Mouse (Mus musculus) heart, embryonic 16.5 days (tissue): Measurements from ENCODE around the gene Hip1r. TPM values are rescaled to one million over a fixed set of nuclear protein-coding genes. Genes with fewer than 3 reads are reported as not detected.

Experiments used
- ATAC-seq: fragments of 200-750 bp; cut with Nextera tagmentation; replicated peaks from 2 replicates; pipeline ENCODE4 v1.8.0; 2017; ENCODE audit warnings: moderate number of reproducible peaks; ENCODE audit not compliant: insufficient read depth, low FRiP score; ENCODE audit errors: extremely low read depth
- H3K27ac ChIP-seq: fragments of 300-500 bp; sonication (generic); 2 replicates; pipeline ENCODE4 v1.5.1; 2014; ENCODE audit warnings: mild to moderate bottlenecking, low read length, control low read depth, moderate library complexity
- H3K27me3 ChIP-seq: fragments of 300-500 bp; sonication (generic); 2 replicates; pipeline ENCODE4 v1.6.1; 2014; ENCODE audit warnings: low read length, mixed read lengths; ENCODE audit not compliant: control insufficient read depth, insufficient read depth
- H3K36me3 ChIP-seq: fragments of 300-500 bp; sonication (generic); 2 replicates; pipeline ENCODE4 v1.6.1; 2014; ENCODE audit not compliant: control insufficient read depth, insufficient read depth
- H3K4me1 ChIP-seq: fragments of 300-500 bp; sonication (generic); 2 replicates; pipeline ENCODE4 v1.6.1; 2014; ENCODE audit warnings: low read length, mixed read lengths; ENCODE audit not compliant: control insufficient read depth, insufficient read depth
- H3K4me2 ChIP-seq: fragments of 300-500 bp; sonication (generic); 2 replicates; pipeline ENCODE4 v1.6.1; 2014; ENCODE audit warnings: low read depth, mild to moderate bottlenecking, control low read depth, low read length
- H3K4me3 ChIP-seq: fragments of 300-500 bp; sonication (generic); 2 replicates; pipeline ENCODE4 v1.5.1; 2014; ENCODE audit warnings: mild to moderate bottlenecking, control low read depth, low read length
- H3K9ac ChIP-seq: fragments of 300-500 bp; sonication (generic); 2 replicates; pipeline ENCODE4 v1.6.1; 2014; ENCODE audit warnings: low read length, control low read depth
- H3K9me3 ChIP-seq: fragments of 300-500 bp; sonication (generic); replicated peaks from 2 replicates; pipeline ENCODE4 v1.6.1; 2016; ENCODE audit warnings: low read length; ENCODE audit not compliant: control insufficient read depth
- WGBS: fragments of 180-500 bp; shearing (Covaris S2); extraction: QIAGEN DNeasy Blood & Tissue Kit; methylation state at CpG from one replicate; pipeline ENCODE4 v1.1.7; 2014; 5-methylcytosine and 5-hydroxymethylcytosine counted together
- polyA plus RNA-seq: library from polyadenylated mRNA; unstranded; fragments of >200 nt; fragmentation: Nextera tagmentation; extraction: Ambion mirVana; gene quantifications from 2 replicates; pipeline ENCODE4 v1.2.1, GENCODE M21; 2015

The Hip1r gene
- polyA plus RNA-seq, 1 experiment from 2014 or later = 11.2 TPM

DNA sequence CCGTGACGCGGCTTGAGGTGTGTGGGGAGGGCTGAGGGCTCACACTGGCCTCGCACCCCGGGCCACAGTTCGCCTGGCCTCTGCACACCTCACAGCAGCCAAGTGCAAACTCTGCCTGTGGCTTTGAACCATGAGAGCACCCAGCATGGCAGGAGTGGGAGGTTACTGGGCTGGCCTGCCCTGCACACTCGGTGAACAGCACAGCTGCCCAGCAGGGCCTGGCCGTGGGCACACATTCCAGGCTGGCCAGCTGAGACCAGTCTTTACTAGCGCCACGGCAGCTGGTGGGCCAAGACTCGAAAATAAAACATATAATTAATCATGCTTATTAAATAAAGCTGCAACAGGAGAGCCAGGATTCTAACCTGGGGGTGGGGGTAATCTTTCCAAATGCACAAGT lies 32.2 kb downstream of the Hip1r start:
- no peak overlapping the region for H3K9ac ChIP-seq
- no peak overlapping the region for H3K27ac ChIP-seq
- no peak for ATAC-seq
- 85% methylated on average over 11 of the region's 11 CpGs for WGBS
- no peak overlapping the region for H3K4me2 ChIP-seq
- H3K4me3 ChIP-seq = no peak overlapping the region
- H3K4me1 ChIP-seq = peaks cover 31% of the 10 kb centered on the region
- no peaks in the 10 kb centered on the region for H3K9me3 ChIP-seq
- H3K36me3 ChIP-seq = peaks cover 47% of the 10 kb centered on the region
- H3K27me3 ChIP-seq = no peaks in the 10 kb centered on the region

DNA sequence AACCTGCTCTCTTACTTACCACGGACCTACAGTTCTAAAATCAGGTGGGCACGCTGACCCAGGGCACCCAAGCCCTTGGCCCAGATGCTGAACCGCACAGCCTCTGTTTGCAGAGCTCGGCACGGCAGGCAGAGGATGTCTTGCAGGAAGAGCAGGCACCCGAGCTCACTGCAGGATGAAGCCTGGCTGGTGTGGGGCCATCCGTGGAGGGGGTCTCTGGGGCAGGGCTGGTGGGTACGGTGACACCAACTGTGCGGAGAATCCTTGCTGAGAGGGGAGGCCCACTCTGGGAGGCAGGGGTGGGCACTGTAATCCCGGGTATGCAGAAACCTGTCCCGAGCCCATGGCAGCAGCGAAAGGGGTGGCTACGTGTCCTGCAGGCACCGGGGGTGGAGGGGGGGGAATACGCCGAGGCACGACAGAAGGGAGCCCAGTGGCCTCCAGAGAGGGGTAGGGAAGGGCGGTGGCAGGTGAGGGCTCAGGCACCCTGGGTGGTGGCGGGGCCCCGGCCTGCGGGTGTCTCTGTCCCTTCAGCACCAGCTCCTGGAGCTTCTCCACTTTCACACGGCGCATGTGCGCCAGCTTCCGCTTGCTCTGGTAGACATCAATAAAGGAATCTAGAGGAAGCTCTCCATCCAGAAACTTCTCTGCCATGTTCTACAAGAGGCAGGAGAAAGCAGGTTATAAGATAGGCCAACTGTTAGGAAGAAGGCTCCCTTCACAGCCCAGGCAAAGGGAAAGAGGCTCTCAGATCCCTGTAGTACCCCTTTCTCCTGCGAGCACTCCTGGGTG lies 32.9 kb downstream of the Hip1r start:
- Histone ChIP-seq H3K27me3 (no peaks in the 10 kb centered on the region), H3K4me2 (no peak overlapping the region), H3K4me1 (peaks cover 33% of the 10 kb centered on the region), H3K27ac (no peak overlapping the region), H3K4me3 (no peak overlapping the region), H3K9ac (no peak overlapping the region), H3K36me3 (peaks cover 47% of the 10 kb centered on the region), H3K9me3 (no peaks in the 10 kb centered on the region)
- no peak for ATAC-seq
- WGBS = 86% methylated on average over 26 of the region's 26 CpGs

DNA sequence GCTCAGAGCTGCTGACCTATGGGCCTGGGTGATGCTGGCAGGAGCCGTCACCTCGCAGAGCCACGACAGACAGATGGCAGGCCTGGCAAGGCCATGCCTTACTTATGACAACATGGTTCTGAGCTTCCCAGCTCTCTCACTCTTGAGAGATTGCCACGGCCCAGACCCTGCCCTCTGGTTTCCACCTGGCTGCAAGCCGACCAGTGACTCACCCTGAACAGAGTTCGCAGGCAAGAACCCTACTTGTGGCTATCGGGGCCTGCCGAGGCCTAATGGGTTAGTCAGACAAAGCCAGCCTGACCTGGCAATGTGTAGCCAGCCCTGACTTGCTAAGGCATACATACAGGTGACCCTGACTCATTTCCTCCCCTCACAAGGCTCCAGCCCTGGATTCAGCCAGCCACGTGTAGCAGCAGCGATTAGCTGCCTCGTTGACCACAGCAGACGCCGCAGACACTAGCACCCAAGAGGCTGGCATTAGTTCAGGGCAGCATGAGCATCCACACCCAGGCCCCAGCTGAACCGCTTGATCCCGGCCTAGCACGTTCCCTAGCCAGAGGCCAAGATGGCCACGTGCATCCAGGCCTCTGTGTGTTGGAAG lies 33.6 kb downstream of the Hip1r start:
- H3K27ac ChIP-seq = peak overlapping the region; percentile 30
- no peak overlapping the region for H3K9ac ChIP-seq
- H3K36me3 ChIP-seq = peaks cover 47% of the 10 kb centered on the region
- WGBS = 66% methylated on average over 17 of the region's 17 CpGs
- no peak overlapping the region for H3K4me2 ChIP-seq
- H3K4me1 ChIP-seq = peaks cover 40% of the 10 kb centered on the region
- H3K9me3 ChIP-seq = no peaks in the 10 kb centered on the region
- no peak for ATAC-seq
- H3K27me3 ChIP-seq = no peaks in the 10 kb centered on the region
- H3K4me3 ChIP-seq = no peak overlapping the region

DNA sequence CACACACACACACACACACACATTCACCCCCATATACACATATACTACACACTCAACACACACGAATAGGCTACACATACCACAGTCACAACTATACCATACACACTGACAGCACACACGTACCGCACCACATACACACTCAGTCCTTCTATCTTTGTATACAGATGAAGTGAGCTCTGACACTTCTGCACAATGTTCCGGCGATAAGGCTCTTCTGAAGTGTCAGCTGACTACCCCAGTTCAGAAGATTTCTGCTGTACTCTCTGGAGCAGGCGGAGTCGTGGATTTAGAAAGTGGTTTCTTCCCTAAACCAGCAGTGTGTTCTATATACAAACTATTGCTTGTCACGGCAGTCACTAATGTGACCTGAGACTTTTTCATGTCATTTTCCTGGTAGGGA lies 36.6 kb downstream of the Hip1r start:
- Histone ChIP-seq H3K36me3 (peaks cover 36% of the 10 kb centered on the region), H3K4me1 (peaks cover 53% of the 10 kb centered on the region), H3K9ac (no peak overlapping the region), H3K4me2 (peak overlapping the region; percentile 58; the same call in 1 of the 2 replicates), H3K4me3 (no peak overlapping the region), H3K9me3 (no peaks in the 10 kb centered on the region), H3K27ac (peak overlapping the region; percentile 91), H3K27me3 (no peaks in the 10 kb centered on the region)
- WGBS = 51% methylated on average over 8 of the region's 8 CpGs
- ATAC-seq = no peak

DNA sequence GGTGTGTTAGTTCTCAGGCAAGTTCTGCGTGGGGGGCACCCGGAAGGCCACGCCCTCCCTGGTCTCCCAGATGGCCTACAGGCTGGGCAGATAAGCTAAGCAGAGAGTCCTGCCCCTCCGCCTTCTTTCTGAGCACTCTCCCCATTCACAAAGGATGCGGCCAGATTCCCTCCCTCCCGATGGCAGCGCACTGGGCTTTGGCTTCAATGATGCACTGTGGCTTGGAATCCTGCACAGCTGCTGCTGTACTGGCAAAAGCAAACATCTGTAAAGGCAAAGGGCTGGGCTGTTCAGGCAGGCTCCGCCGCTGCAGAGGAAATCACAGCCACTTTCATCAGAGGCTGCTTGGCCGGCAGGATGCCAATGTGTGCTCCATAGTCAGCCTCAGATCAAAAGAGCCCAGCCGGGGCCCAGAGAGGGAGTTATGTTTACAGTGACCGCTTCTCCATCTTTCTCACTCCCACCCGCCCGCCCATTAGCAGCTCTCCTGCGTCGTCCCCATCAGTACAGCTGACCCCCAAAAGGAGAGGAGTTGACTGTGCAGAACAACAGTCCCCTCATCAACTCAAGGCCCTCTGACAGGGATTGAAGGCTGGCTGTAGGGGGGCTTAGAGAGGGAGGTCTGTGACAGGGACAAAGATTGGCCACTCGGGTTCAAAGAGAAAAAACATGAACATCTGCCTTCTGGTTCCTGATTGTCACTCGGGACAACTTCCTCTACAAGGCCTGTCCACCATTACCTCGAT lies 37.7 kb downstream of the Hip1r start:
- WGBS = 9% methylated on average over 19 of the region's 19 CpGs
- H3K27ac ChIP-seq = peak overlapping the region; percentile 91

DNA sequence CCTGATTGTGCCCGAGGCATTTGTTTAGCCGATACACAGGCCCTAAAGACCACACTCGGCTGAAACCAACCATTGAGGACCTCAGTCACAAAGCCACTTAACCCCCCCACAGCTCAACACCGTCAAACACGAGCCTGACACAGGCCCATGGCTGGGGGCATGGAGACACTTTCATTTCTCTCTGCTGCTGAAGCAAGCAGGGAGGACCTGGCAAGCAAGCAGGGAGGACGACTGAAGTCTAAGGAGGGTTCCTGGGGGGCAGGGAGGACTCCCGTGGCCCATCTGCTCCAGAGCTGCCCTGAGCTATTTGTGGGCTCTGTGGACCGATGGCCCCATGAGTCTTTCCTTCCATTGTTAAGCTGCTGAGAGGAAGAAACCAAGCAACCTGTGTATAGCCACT lies 38.5 kb downstream of the Hip1r start:
- no peak for ATAC-seq
- Histone ChIP-seq H3K9me3 (no peaks in the 10 kb centered on the region), H3K36me3 (peaks cover 20% of the 10 kb centered on the region), H3K4me3 (peak overlapping the region; percentile 23; the same call in 1 of the 2 replicates), H3K27ac (peak overlapping the region; percentile 91), H3K4me2 (peak overlapping the region; percentile 58), H3K4me1 (peaks cover 69% of the 10 kb centered on the region), H3K27me3 (no peaks in the 10 kb centered on the region), H3K9ac (peak overlapping the region; percentile 68)
- 11% methylated on average over 8 of the region's 8 CpGs for WGBS

More for the DNA sequence above, 37.7 kb downstream of the Hip1r start:
- H3K27me3 ChIP-seq = no peaks in the 10 kb centered on the region
- peaks cover 28% of the 10 kb centered on the region for H3K36me3 ChIP-seq
- H3K9me3 ChIP-seq = no peaks in the 10 kb centered on the region
- H3K4me2 ChIP-seq = peak overlapping the region; percentile 58
- peak overlapping the region; percentile 68 for H3K9ac ChIP-seq
- ATAC-seq = peak; percentile 59
- H3K4me3 ChIP-seq = peak overlapping the region; percentile 23
- peaks cover 60% of the 10 kb centered on the region for H3K4me1 ChIP-seq

DNA sequence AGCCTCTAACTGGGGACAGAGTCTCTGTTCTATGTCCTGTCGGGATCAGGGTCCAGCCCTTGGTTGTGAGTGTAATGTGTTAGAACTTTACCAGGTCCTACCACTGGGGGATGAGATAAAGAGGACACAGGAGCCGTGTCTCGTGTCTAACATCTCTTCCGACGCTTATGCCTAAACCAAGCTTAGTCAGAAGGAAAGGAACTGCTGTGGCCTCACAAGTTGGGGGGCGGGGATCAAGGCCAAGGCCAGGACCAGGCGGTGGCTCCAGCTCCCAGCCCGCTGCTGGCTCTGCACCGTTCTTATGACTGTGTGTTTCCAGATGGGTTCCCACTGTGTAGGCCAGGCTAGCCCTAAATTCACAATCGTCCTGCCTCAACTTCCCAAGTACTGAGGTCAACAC lies 39.5 kb downstream of the Hip1r start:
- no peak overlapping the region for H3K9ac ChIP-seq
- no peak overlapping the region for H3K4me3 ChIP-seq
- peak overlapping the region; percentile 91 for H3K27ac ChIP-seq
- no peaks in the 10 kb centered on the region for H3K9me3 ChIP-seq
- H3K4me1 ChIP-seq = peaks cover 78% of the 10 kb centered on the region
- H3K4me2 ChIP-seq = 0 out of 2 replicates have a peak overlapping the region, but pooled peaks have one; percentile 2
- no peak for ATAC-seq
- WGBS = 44% methylated on average over 10 of the region's 10 CpGs
- H3K27me3 ChIP-seq = no peaks in the 10 kb centered on the region
- peaks cover 12% of the 10 kb centered on the region for H3K36me3 ChIP-seq

DNA sequence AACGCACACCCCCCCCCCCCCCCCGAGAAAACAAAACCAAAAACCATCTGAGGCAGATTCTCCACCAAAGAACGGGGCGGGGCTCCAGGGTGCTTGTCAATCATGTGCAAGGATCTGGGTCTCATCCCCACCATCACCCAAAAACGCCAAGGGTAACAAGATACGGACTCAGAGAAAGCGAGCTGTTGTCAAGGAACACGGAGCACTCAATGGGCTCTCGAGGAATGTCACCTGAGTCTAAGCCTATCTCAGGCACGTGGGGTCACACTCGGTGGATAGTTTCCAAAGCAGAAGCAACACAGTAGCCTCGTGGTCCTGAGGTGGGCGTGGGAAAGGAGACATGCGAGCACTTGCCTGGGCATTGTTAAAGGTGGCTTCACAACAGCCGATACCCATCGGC lies 40.3 kb downstream of the Hip1r start:
- Histone ChIP-seq H3K4me2 (peak overlapping the region; percentile 58), H3K9ac (no peak overlapping the region; the same call in 1 of the 2 replicates)

More for the DNA sequence above, 40.3 kb downstream of the Hip1r start:
- Histone ChIP-seq H3K9me3 (no peaks in the 10 kb centered on the region), H3K27me3 (no peaks in the 10 kb centered on the region), H3K36me3 (peaks cover 3% of the 10 kb centered on the region), H3K4me3 (no peak overlapping the region), H3K4me1 (peaks cover 87% of the 10 kb centered on the region), H3K27ac (peak overlapping the region; percentile 95)
- 56% methylated on average over 16 of the region's 16 CpGs for WGBS
- ATAC-seq = no peak
